Mouse (Mus musculus) limb, embryonic 14.5 days (tissue): ENCODE data around the gene Vps26c. TPM values are rescaled to one million over a fixed set of nuclear protein-coding genes. Genes with fewer than 3 reads are reported as not detected.

Experiments
- ATAC-seq: fragments of 200-750 bp; cut with Nextera tagmentation; 2 replicates; pipeline ENCODE4 v1.8.0; 2017; ENCODE audit warnings: low read depth, moderate number of reproducible peaks, moderate TSS enrichment; ENCODE audit not compliant: low FRiP score
- DNase-seq: peaks from one replicate; pipeline ENCODE4 v3.0.0-alpha.2; 2015; ENCODE audit warnings: low spot score
- H3K27ac ChIP-seq: fragments of 300-500 bp; sonication (generic); replicated peaks from 2 replicates; pipeline ENCODE4 v1.5.1; 2014; ENCODE audit warnings: low read depth, mild to moderate bottlenecking, low read length, moderate library complexity, mixed read lengths
- H3K27me3 ChIP-seq: fragments of 300-500 bp; sonication (generic); 2 replicates; pipeline ENCODE4 v1.6.1; 2014; ENCODE audit warnings: low read length, mixed read lengths; ENCODE audit not compliant: control insufficient read depth, insufficient read depth
- H3K36me3 ChIP-seq: fragments of 300-500 bp; sonication (generic); 2 replicates; pipeline ENCODE4 v1.6.1; 2014; ENCODE audit warnings: mild to moderate bottlenecking, low read length, moderate library complexity, mixed read lengths; ENCODE audit not compliant: control insufficient read depth, insufficient read depth
- H3K4me1 ChIP-seq: fragments of 300-500 bp; sonication (generic); 2 replicates; pipeline ENCODE4 v1.6.1; 2014; ENCODE audit warnings: antibody characterized with exemption, low read length, mixed read lengths; ENCODE audit not compliant: control insufficient read depth, insufficient read depth
- H3K4me2 ChIP-seq: fragments of 300-500 bp; sonication (generic); replicated peaks from 2 replicates; pipeline ENCODE4 v1.6.1; 2014; ENCODE audit warnings: low read depth, mild to moderate bottlenecking, low read length, moderate library complexity; ENCODE audit not compliant: severe bottlenecking
- H3K4me3 ChIP-seq: fragments of 300-500 bp; sonication (generic); replicated peaks from 2 replicates; pipeline ENCODE4 v1.5.1; 2014; ENCODE audit warnings: low read length
- H3K9ac ChIP-seq: fragments of 300-500 bp; sonication (generic); 2 replicates; pipeline ENCODE4 v1.6.1; 2014; ENCODE audit warnings: mild to moderate bottlenecking, low read depth, low read length, moderate library complexity; ENCODE audit not compliant: severe bottlenecking
- H3K9me3 ChIP-seq: fragments of 300-500 bp; sonication (generic); 2 replicates; pipeline ENCODE4 v1.6.1; 2016; ENCODE audit warnings: low read length; ENCODE audit not compliant: control insufficient read depth
- POLR2A ChIP-seq: fragments of 200-500 bp; IDR thresholded peaks from 2 replicates; pipeline ENCODE4 v1.8.0; 2012; ENCODE audit warnings: inconsistent platforms, mild to moderate bottlenecking, moderate library complexity, borderline replicate concordance; ENCODE audit not compliant: insufficient read depth, insufficient read length; ENCODE audit errors: extremely low read depth
- WGBS: fragments of 180-500 bp; shearing (Covaris S2); extraction: QIAGEN DNeasy Blood & Tissue Kit; methylation state at CpG from one replicate; pipeline ENCODE4 v1.1.7; 2014; 5-methylcytosine and 5-hydroxymethylcytosine counted together
- polyA plus RNA-seq, 2 experiments: library from polyadenylated mRNA; depleted of rRNA in 1 of 2; stranded (reverse) in 1 of 2; unstranded in 1 of 2; fragments of >200 nt; fragmentation: Nextera tagmentation in 1 of 2; extraction: Ambion mirVana in 1 of 2; gene quantifications; 2 replicates each; pipeline versions ENCODE4 v1.2.1 to v1.2.3; 2012 to 2014

Gene Vps26c
- polyA plus RNA-seq, 2 experiments: 50.3 to 55.0 TPM

DNA sequence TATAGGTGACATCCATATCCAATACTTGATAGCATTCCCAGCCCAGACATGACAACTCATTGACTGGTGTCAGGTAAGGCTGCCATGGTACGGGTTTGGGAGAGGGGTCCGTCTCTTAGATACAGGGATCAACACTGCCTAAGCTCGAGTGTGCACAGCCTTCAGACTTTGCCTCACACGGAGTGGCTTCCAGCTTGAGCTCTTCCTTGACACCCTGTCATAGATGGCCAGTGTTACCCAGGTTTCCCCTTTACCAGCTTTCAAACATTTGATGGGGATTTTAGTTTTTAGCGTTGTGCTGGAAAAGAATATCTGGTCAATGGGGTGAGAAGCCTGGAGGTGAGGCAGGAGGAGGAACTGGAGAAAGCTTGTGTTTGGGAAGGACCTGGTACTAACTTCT is 41.1 kb upstream of the Vps26c start:
- no peaks in the 10 kb centered on the region for H3K9me3 ChIP-seq
- no peak overlapping the region for H3K9ac ChIP-seq
- no peak for DNase-seq
- H3K27me3 ChIP-seq: no peaks in the 10 kb centered on the region
- no peak overlapping the region for H3K27ac ChIP-seq
- no peaks in the 10 kb centered on the region for H3K36me3 ChIP-seq
- no peak overlapping the region for H3K4me3 ChIP-seq
- peaks cover 12% of the 10 kb centered on the region for H3K4me1 ChIP-seq
- no peak overlapping the region; the same call in 1 of the 2 replicates for H3K4me2 ChIP-seq
- TF ChIP-seq POLR2A: no peak
- WGBS: 74% methylated on average over 5 of the region's 5 CpGs
- no peak for ATAC-seq

DNA sequence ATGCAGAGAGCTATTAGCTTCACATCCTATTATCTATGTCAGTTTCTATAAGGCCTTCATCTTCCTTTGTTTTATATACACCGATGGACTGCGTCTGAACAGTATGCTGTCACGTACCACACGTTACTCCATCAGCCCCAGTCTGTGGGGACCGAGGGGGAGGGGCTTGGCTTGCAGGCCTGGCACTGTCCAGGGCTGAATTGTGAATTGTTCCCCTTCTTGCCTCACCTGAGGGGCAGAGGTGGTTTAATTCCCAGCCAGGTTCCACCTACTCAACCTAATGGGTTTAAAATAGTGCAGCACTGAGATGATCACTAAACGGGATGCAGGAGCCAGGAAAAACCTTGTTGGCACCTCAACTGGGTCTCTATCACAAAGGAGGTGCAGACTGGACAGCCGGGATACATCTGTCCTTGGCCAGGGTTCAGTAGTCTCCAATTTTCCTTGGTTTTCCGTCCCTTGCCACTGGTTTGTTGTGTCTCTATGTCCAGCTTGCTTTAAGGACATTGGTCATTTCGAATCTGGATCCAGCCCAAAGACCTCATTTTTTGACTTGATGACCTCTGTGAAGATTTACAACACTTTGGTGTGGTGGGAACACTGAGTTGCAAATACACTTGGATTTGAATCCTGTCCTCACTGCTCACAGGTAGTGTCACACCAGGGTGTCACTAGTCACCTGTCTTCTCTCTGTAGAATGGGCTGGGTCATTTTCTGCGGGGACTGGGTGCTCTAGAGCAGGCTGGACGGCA is 40.4 kb upstream of the Vps26c start:
- 81% methylated on average over 11 of the region's 11 CpGs for WGBS
- H3K9ac ChIP-seq: no peak overlapping the region
- no peak for TF ChIP-seq POLR2A

DNA sequence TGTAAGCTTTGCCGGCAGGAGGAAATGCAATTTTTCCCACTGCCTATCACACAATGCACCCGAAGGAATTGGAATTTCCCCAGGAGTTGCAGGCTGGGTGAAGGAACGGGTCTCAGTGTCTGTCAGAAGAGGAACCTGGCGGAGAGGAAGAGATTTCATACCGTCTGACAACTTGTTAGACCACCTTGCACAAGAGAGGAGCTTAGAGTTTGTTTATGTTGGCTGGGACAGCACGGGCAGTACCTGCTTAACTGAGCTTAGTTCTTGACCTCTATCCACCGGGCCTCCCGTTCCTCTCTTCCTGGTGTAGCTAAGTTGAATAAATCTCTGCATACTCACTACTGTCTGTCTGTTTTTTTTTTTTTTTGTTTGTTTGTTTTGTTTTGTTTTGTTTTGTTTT is 39.5 kb upstream of the Vps26c start:
- ATAC-seq: no peak
- Histone ChIP-seq H3K9me3 (no peaks in the 10 kb centered on the region), H3K4me2 (no peak overlapping the region), H3K36me3 (no peaks in the 10 kb centered on the region), H3K9ac (no peak overlapping the region), H3K27ac (no peak overlapping the region), H3K4me1 (no peaks in the 10 kb centered on the region), H3K27me3 (no peaks in the 10 kb centered on the region), H3K4me3 (no peak overlapping the region)
- 57% methylated on average over 8 of the region's 8 CpGs for WGBS
- no peak for DNase-seq
- TF ChIP-seq POLR2A: no peak

More for the DNA sequence above, 40.4 kb upstream of the Vps26c start:
- no peak for DNase-seq
- Histone ChIP-seq H3K4me3 (no peak overlapping the region), H3K4me2 (no peak overlapping the region), H3K27me3 (no peaks in the 10 kb centered on the region), H3K9me3 (no peaks in the 10 kb centered on the region), H3K36me3 (no peaks in the 10 kb centered on the region), H3K27ac (no peak overlapping the region), H3K4me1 (peaks cover 6% of the 10 kb centered on the region)
- no peak for ATAC-seq

DNA sequence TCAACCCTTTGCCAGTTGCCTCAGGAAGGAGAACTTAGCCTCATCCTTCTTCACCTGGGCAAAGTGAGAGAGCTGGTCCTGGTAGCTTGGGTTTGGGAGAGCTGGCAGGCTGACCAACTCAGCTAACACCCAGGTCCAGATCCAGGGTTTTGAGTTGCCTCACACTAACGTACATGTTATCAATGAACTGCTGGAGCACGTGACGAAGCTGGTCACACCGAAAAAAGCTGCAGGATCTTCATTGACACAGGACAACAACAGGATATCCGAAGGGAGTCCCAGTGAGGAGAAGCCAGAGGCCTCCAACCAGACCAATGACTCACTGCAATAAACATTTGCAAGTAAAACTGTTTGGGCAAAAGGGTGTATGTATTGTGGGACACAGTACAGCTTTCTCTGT is 34.0 kb upstream of the Vps26c start:
- DNase-seq: no peak
- Histone ChIP-seq H3K4me1 (no peaks in the 10 kb centered on the region), H3K27ac (no peak overlapping the region), H3K4me3 (no peak overlapping the region), H3K36me3 (no peaks in the 10 kb centered on the region), H3K27me3 (no peaks in the 10 kb centered on the region), H3K4me2 (no peak overlapping the region), H3K9ac (no peak overlapping the region), H3K9me3 (no peaks in the 10 kb centered on the region)
- ATAC-seq: no peak
- TF ChIP-seq POLR2A: no peak
- 77% methylated on average over 5 of the region's 5 CpGs for WGBS

DNA sequence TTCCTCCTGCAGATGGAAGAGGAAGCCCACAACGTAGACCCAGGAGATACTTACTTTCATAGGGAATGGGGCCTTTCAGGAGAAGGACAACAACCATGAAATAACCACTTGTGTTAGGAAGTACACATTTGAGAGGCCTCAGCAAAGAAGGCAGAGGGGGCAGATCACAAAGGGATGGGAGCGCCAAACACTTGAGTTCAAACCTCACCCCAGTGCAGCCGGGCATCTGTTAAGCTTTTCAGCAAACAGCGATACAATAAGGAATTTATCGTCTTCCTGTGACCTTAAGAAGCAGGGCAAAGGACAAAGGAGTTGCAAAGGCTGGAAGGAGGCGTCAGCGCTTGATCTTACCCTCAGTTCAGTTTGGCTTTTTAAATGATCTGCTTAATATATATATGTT is 33.2 kb upstream of the Vps26c start:
- no peak for ATAC-seq
- Histone ChIP-seq H3K4me1 (no peaks in the 10 kb centered on the region), H3K27ac (no peak overlapping the region), H3K36me3 (no peaks in the 10 kb centered on the region), H3K9me3 (no peaks in the 10 kb centered on the region), H3K4me2 (no peak overlapping the region), H3K27me3 (no peaks in the 10 kb centered on the region), H3K9ac (no peak overlapping the region), H3K4me3 (no peak overlapping the region)
- no peak for TF ChIP-seq POLR2A
- no peak for DNase-seq
- WGBS: 69% methylated on average over 7 of the region's 7 CpGs

DNA sequence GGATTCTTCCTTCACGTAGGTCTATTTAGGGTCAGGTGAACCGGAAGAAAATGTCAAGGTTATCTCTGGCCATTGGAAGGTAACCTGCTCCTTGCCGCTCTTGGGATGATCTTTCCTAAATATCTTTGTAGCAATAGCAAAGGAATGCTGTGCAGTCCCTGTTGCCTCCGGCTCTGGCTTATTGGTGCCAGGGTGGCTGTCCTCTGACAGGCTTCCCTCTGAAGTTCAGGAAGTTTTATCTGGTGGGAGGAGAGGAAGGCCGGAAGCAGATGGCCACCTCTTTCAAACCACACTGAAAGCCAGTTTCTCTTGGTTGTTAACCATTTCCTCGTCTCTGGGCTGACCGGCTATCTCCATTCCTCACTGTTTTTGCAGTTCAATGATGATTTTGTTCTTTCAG is 32.7 kb upstream of the Vps26c start:
- WGBS: 29% methylated on average over 7 of the region's 7 CpGs
- Histone ChIP-seq H3K4me1 (no peaks in the 10 kb centered on the region), H3K4me3 (no peak overlapping the region), H3K27ac (no peak overlapping the region), H3K36me3 (no peaks in the 10 kb centered on the region), H3K4me2 (no peak overlapping the region), H3K9ac (no peak overlapping the region), H3K27me3 (no peaks in the 10 kb centered on the region), H3K9me3 (no peaks in the 10 kb centered on the region)
- no peak for DNase-seq
- ATAC-seq: no peak
- TF ChIP-seq POLR2A: no peak
